Mouse (Mus musculus): ENCODE results near the gene Pir. TPM values are rescaled to one million over a fixed set of nuclear protein-coding genes. Genes with fewer than 3 reads are reported as not detected.

The Pir gene
- total and polyA plus RNA-seq, 3 experiments: not detected

GRCm38 (mm10) chrX:164338591-164338990 is 69.4 kb downstream of the Pir start:
- no peak overlapping the region for H3K9ac ChIP-seq (ENCODE audit: insufficient read depth, low read depth)
- DNase-seq (ENCODE audit: extremely low read depth): no peak
- H3K79me2 ChIP-seq (replicated peaks; ENCODE audit: control insufficient read depth, extremely low read depth, insufficient read depth, poor library complexity, severe bottlenecking): no peaks in the 10 kb centered on the region
- TF ChIP-seq CHD1 (IDR thresholded peaks at IDR 0.05; ENCODE audit: low read depth, low read length) (no peak), MYC (IDR thresholded peaks at IDR 0.05; ENCODE audit: low read depth, low read length) (no peak), USF1 (IDR thresholded peaks at IDR 0.05; ENCODE audit: low read depth, low read length) (no peak), PAX5 (IDR thresholded peaks at IDR 0.05; ENCODE audit: low read length) (no peak), CTCF (conservative IDR thresholded peaks at IDR 0.05 in 1 of 2, IDR thresholded peaks at IDR 0.05 in 1 of 2; ENCODE audit: low read depth in 2 of 2, low read length in 2 of 2) (no peak), MAFK (IDR thresholded peaks at IDR 0.05; ENCODE audit: insufficient replicate concordance, low read length) (no peak), ZC3H11A (IDR thresholded peaks at IDR 0.05; ENCODE audit: low read depth, low read length) (no peak), POLR2A (IDR thresholded peaks at IDR 0.05; ENCODE audit: low read depth, low read length) (no peak), MEF2A (IDR thresholded peaks at IDR 0.05; ENCODE audit: borderline replicate concordance, low read depth, low read length) (no peak), MXI1 (IDR thresholded peaks at IDR 0.05; ENCODE audit: low read depth, low read length) (no peak), KAT2A (IDR thresholded peaks at IDR 0.05; ENCODE audit: insufficient replicate concordance, low read length) (no peak), NRF1 (IDR thresholded peaks at IDR 0.05; ENCODE audit: low read depth, low read length) (no peak), E2F4 (IDR thresholded peaks at IDR 0.05; ENCODE audit: insufficient replicate concordance, low read depth, low read length) (no peak), TBP (conservative IDR thresholded peaks at IDR 0.05; ENCODE audit: low read depth, low read length) (no peak), EP300 (IDR thresholded peaks at IDR 0.05; ENCODE audit: low read length) (no peak), RCOR1 (conservative IDR thresholded peaks at IDR 0.05; ENCODE audit: low read depth, low read length) (no peak)
- no peak overlapping the region for H3K27ac ChIP-seq (ENCODE audit: insufficient read depth, low read depth)
- H3K36me3 ChIP-seq (replicated peaks in 1 of 2; ENCODE audit: control insufficient read depth in 1 of 2, insufficient read depth in 1 of 2, low read length in 1 of 2): no peaks in the 10 kb centered on the region
- no peaks in the 10 kb centered on the region for H3K27me3 ChIP-seq (replicated peaks)
- H3K4me2 ChIP-seq (ENCODE audit: insufficient read depth, low read depth, poor library complexity, severe bottlenecking): no peak overlapping the region
- dilution Hi-C loops (cut with MboI; ENCODE audit: extremely low pct_ligation_motif_present, extremely low pct_unique_long_range_greater_than_20kb, low sequenced_read_pairs) (no loop called here), in situ Hi-C loops (cut with MboI; ENCODE audit: low pct_ligation_motif_present, low pct_unique_long_range_greater_than_20kb, low sequenced_read_pairs) (no loop called here)
- H3K9me3 ChIP-seq (replicated peaks; ENCODE audit: low read length): no peaks in the 10 kb centered on the region
- no peak overlapping the region for H3K4me3 ChIP-seq (replicated peaks in 1 of 3; ENCODE audit: low read depth in 2 of 3, low read length in 2 of 3, poor library complexity in 1 of 3)
- no peaks in the 10 kb centered on the region for H3K4me1 ChIP-seq (ENCODE audit: control insufficient read depth in 1 of 2, insufficient read depth in 2 of 2)

- H3K27ac ChIP-seq (ENCODE audit: insufficient read depth, low read depth): no peak overlapping the region
- no peak overlapping the region for H3K4me2 ChIP-seq (ENCODE audit: insufficient read depth, low read depth, poor library complexity, severe bottlenecking)
- no peak overlapping the region for H3K9ac ChIP-seq (ENCODE audit: insufficient read depth, low read depth)
- no peak overlapping the region for H3K4me3 ChIP-seq (replicated peaks in 1 of 3; ENCODE audit: low read depth in 2 of 3, low read length in 2 of 3, poor library complexity in 1 of 3)
- H3K79me2 ChIP-seq (replicated peaks; ENCODE audit: control insufficient read depth, extremely low read depth, insufficient read depth, poor library complexity, severe bottlenecking): no peaks in the 10 kb centered on the region
- H3K27me3 ChIP-seq (replicated peaks): no peaks in the 10 kb centered on the region
- no peaks in the 10 kb centered on the region for H3K9me3 ChIP-seq (replicated peaks; ENCODE audit: low read length)
- in situ Hi-C loops (cut with MboI; ENCODE audit: low pct_ligation_motif_present, low pct_unique_long_range_greater_than_20kb, low sequenced_read_pairs): no loop called here
- dilution Hi-C loops (cut with MboI; ENCODE audit: extremely low pct_ligation_motif_present, extremely low pct_unique_long_range_greater_than_20kb, low sequenced_read_pairs): no loop called here
- no peak for DNase-seq (ENCODE audit: extremely low read depth)
- H3K36me3 ChIP-seq (replicated peaks in 1 of 2; ENCODE audit: control insufficient read depth in 1 of 2, insufficient read depth in 1 of 2, low read length in 1 of 2): no peaks in the 10 kb centered on the region
- H3K4me1 ChIP-seq (ENCODE audit: control insufficient read depth in 1 of 2, insufficient read depth in 2 of 2): no peaks in the 10 kb centered on the region
- TF ChIP-seq JUND (conservative IDR thresholded peaks at IDR 0.05; ENCODE audit: low read depth, low read length) (no peak), USF1 (IDR thresholded peaks at IDR 0.05; ENCODE audit: low read depth, low read length) (no peak), ZC3H11A (IDR thresholded peaks at IDR 0.05; ENCODE audit: low read depth, low read length) (no peak), MYC (IDR thresholded peaks at IDR 0.05; ENCODE audit: low read depth, low read length) (no peak), ETS1 (conservative IDR thresholded peaks at IDR 0.05; ENCODE audit: low read depth, low read length) (no peak), NELFE (IDR thresholded peaks at IDR 0.05; ENCODE audit: low read depth, low read length) (no peak), ZMIZ1 (IDR thresholded peaks at IDR 0.05; ENCODE audit: low read depth, low read length) (no peak), NRF1 (IDR thresholded peaks at IDR 0.05; ENCODE audit: low read depth, low read length) (no peak), CHD2 (IDR thresholded peaks at IDR 0.05; ENCODE audit: low read length) (no peak), ZNF384 (IDR thresholded peaks at IDR 0.05; ENCODE audit: low read depth, low read length) (no peak), IRF4 (IDR thresholded peaks at IDR 0.05; ENCODE audit: low read depth, low read length) (no peak), RAD21 (IDR thresholded peaks at IDR 0.05; ENCODE audit: low read depth, low read length) (no peak), RCOR1 (conservative IDR thresholded peaks at IDR 0.05; ENCODE audit: low read depth, low read length) (no peak)
Measured at GRCm38 (mm10) chrX:164345359-164345938, 76.3 kb downstream of the Pir start.
